Mouse (Mus musculus): ENCODE measurements around the gene Dnajc12. TPM values are rescaled to one million over a fixed set of nuclear protein-coding genes. Genes with fewer than 3 reads are reported as not detected.
"Not testable (repeated sequence)": the region's sequence is repeated elsewhere in the genome, so short reads cannot be mapped to it uniquely, and the experiment has no call there.

Gene Dnajc12
- polyA plus RNA-seq, 1 experiment from 2014 or later, result 9.2 TPM

- Histone ChIP-seq H3K9me3 (replicated peaks; ENCODE audit: control insufficient read depth, low read length) (no peaks in the 10 kb centered on the region), H3K4me3 (ENCODE audit: low read depth, low read length) (no peak overlapping the region), H3K9ac (ENCODE audit: low read depth, low read length) (no peak overlapping the region), H3K36me3 (ENCODE audit: control insufficient read depth, insufficient read depth, low read length) (no peaks in the 10 kb centered on the region), H3K4me1 (ENCODE audit: control insufficient read depth, insufficient read depth, low read length) (no peaks in the 10 kb centered on the region), H3K4me2 (no peak overlapping the region), H3K27ac (ENCODE audit: low read depth, low read length) (no peak overlapping the region), H3K27me3 (ENCODE audit: control insufficient read depth, insufficient read depth, low read length) (no peaks in the 10 kb centered on the region)
- 86% methylated on average over 2 of the region's 2 CpGs for WGBS (ENCODE audit: insufficient replicate concordance)
- no peak for ATAC-seq (replicated peaks; ENCODE audit: insufficient number of reproducible peaks, low FRiP score, low TSS enrichment)
Measured at GRCm38 (mm10) chr10:63403636-63404035, 21.4 kb downstream of the Dnajc12 start.

GRCm38 (mm10) chr10:63410162-63410956 is 28.1 kb downstream of the Dnajc12 start:
- Histone ChIP-seq H3K27ac (ENCODE audit: low read depth, low read length) (no peak overlapping the region), H3K9me3 (replicated peaks; ENCODE audit: control insufficient read depth, low read length) (no peaks in the 10 kb centered on the region), H3K4me1 (ENCODE audit: control insufficient read depth, insufficient read depth, low read length) (no peaks in the 10 kb centered on the region), H3K27me3 (ENCODE audit: control insufficient read depth, insufficient read depth, low read length) (no peaks in the 10 kb centered on the region), H3K4me2 (no peak overlapping the region), H3K4me3 (ENCODE audit: low read depth, low read length) (no peak overlapping the region), H3K36me3 (ENCODE audit: control insufficient read depth, insufficient read depth, low read length) (no peaks in the 10 kb centered on the region), H3K9ac (ENCODE audit: low read depth, low read length) (no peak overlapping the region)
- whole genome bisulfite sequencing (ENCODE audit: insufficient replicate concordance), result 68% methylated on average over 16 of the region's 16 CpGs
- no peak for ATAC-seq (replicated peaks; ENCODE audit: insufficient number of reproducible peaks, low FRiP score, low TSS enrichment)

GRCm38 (mm10) chr10:63411674-63412073 is 29.4 kb downstream of the Dnajc12 start:
- not testable (repeated sequence) for ATAC-seq (replicated peaks; ENCODE audit: insufficient number of reproducible peaks, low FRiP score, low TSS enrichment); H3K9ac ChIP-seq (ENCODE audit: low read depth, low read length); H3K27ac ChIP-seq (ENCODE audit: low read depth, low read length); H3K4me2 ChIP-seq; H3K27me3 ChIP-seq (ENCODE audit: control insufficient read depth, insufficient read depth, low read length); H3K4me1 ChIP-seq (ENCODE audit: control insufficient read depth, insufficient read depth, low read length); H3K9me3 ChIP-seq (replicated peaks; ENCODE audit: control insufficient read depth, low read length); H3K36me3 ChIP-seq (ENCODE audit: control insufficient read depth, insufficient read depth, low read length); H3K4me3 ChIP-seq (ENCODE audit: low read depth, low read length)
- 81% methylated on average over 6 of the region's 7 CpGs for WGBS (ENCODE audit: insufficient replicate concordance)

- no peaks in the 10 kb centered on the region for H3K27me3 ChIP-seq (ENCODE audit: control insufficient read depth, insufficient read depth, low read length)
- no peak for ATAC-seq (replicated peaks; ENCODE audit: insufficient number of reproducible peaks, low FRiP score, low TSS enrichment)
- no peak overlapping the region for H3K27ac ChIP-seq (ENCODE audit: low read depth, low read length)
- no peaks in the 10 kb centered on the region for H3K4me1 ChIP-seq (ENCODE audit: control insufficient read depth, insufficient read depth, low read length)
- WGBS (ENCODE audit: insufficient replicate concordance), result 80% methylated on average over 17 of the region's 17 CpGs
- no peak overlapping the region for H3K4me2 ChIP-seq
- H3K9me3 ChIP-seq (replicated peaks; ENCODE audit: control insufficient read depth, low read length), result no peaks in the 10 kb centered on the region
- H3K9ac ChIP-seq (ENCODE audit: low read depth, low read length), result no peak overlapping the region
- H3K4me3 ChIP-seq (ENCODE audit: low read depth, low read length), result no peak overlapping the region
- H3K36me3 ChIP-seq (ENCODE audit: control insufficient read depth, insufficient read depth, low read length), result no peaks in the 10 kb centered on the region
Measured at GRCm38 (mm10) chr10:63412756-63413155, 30.5 kb downstream of the Dnajc12 start.

GRCm38 (mm10) chr10:63415287-63415686 is 33.0 kb downstream of the Dnajc12 start:
- no peaks in the 10 kb centered on the region for H3K4me1 ChIP-seq (ENCODE audit: control insufficient read depth, insufficient read depth, low read length)
- H3K9me3 ChIP-seq (replicated peaks; ENCODE audit: control insufficient read depth, low read length), result no peaks in the 10 kb centered on the region
- H3K27me3 ChIP-seq (ENCODE audit: control insufficient read depth, insufficient read depth, low read length), result no peaks in the 10 kb centered on the region
- no peaks in the 10 kb centered on the region for H3K36me3 ChIP-seq (ENCODE audit: control insufficient read depth, insufficient read depth, low read length)
- H3K9ac ChIP-seq (ENCODE audit: low read depth, low read length), result no peak overlapping the region
- no peak for ATAC-seq (replicated peaks; ENCODE audit: insufficient number of reproducible peaks, low FRiP score, low TSS enrichment)
- no peak overlapping the region for H3K4me2 ChIP-seq
- WGBS (ENCODE audit: insufficient replicate concordance), result 70% methylated on average over 7 of the region's 7 CpGs
- no peak overlapping the region for H3K27ac ChIP-seq (ENCODE audit: low read depth, low read length)
- H3K4me3 ChIP-seq (ENCODE audit: low read depth, low read length), result no peak overlapping the region

GRCm38 (mm10) chr10:63415850-63416249 is 33.6 kb downstream of the Dnajc12 start:
- H3K4me3 ChIP-seq (ENCODE audit: low read depth, low read length), result no peak overlapping the region
- no peaks in the 10 kb centered on the region for H3K36me3 ChIP-seq (ENCODE audit: control insufficient read depth, insufficient read depth, low read length)
- no peak overlapping the region for H3K27ac ChIP-seq (ENCODE audit: low read depth, low read length)
- WGBS (ENCODE audit: insufficient replicate concordance), result 46% methylated on average over 7 of the region's 7 CpGs
- no peaks in the 10 kb centered on the region for H3K4me1 ChIP-seq (ENCODE audit: control insufficient read depth, insufficient read depth, low read length)
- H3K27me3 ChIP-seq (ENCODE audit: control insufficient read depth, insufficient read depth, low read length), result no peaks in the 10 kb centered on the region
- no peak for ATAC-seq (replicated peaks; ENCODE audit: insufficient number of reproducible peaks, low FRiP score, low TSS enrichment)
- H3K9ac ChIP-seq (ENCODE audit: low read depth, low read length), result no peak overlapping the region
- no peaks in the 10 kb centered on the region for H3K9me3 ChIP-seq (replicated peaks; ENCODE audit: control insufficient read depth, low read length)
- peak overlapping the region; percentile 46 for H3K4me2 ChIP-seq

- Histone ChIP-seq H3K4me2 (no peak overlapping the region), H3K27me3 (ENCODE audit: control insufficient read depth, insufficient read depth, low read length) (no peaks in the 10 kb centered on the region), H3K9me3 (replicated peaks; ENCODE audit: control insufficient read depth, low read length) (no peaks in the 10 kb centered on the region), H3K9ac (ENCODE audit: low read depth, low read length) (no peak overlapping the region), H3K27ac (ENCODE audit: low read depth, low read length) (no peak overlapping the region), H3K36me3 (ENCODE audit: control insufficient read depth, insufficient read depth, low read length) (no peaks in the 10 kb centered on the region), H3K4me3 (ENCODE audit: low read depth, low read length) (no peak overlapping the region), H3K4me1 (ENCODE audit: control insufficient read depth, insufficient read depth, low read length) (no peaks in the 10 kb centered on the region)
- 37% methylated on average over 5 of the region's 5 CpGs for WGBS (ENCODE audit: insufficient replicate concordance)
- no peak for ATAC-seq (replicated peaks; ENCODE audit: insufficient number of reproducible peaks, low FRiP score, low TSS enrichment)
Measured at GRCm38 (mm10) chr10:63417061-63417460, 34.8 kb downstream of the Dnajc12 start.

- no peak for ATAC-seq (replicated peaks; ENCODE audit: insufficient number of reproducible peaks, low FRiP score, low TSS enrichment)
- whole genome bisulfite sequencing (ENCODE audit: insufficient replicate concordance), result 81% methylated on average over 18 of the region's 18 CpGs
- Histone ChIP-seq H3K27me3 (ENCODE audit: control insufficient read depth, insufficient read depth, low read length) (no peaks in the 10 kb centered on the region), H3K27ac (ENCODE audit: low read depth, low read length) (no peak within 1 kb of the TSS), H3K4me1 (ENCODE audit: control insufficient read depth, insufficient read depth, low read length) (no peaks in the 10 kb centered on the region), H3K36me3 (ENCODE audit: control insufficient read depth, insufficient read depth, low read length) (no peaks in the 10 kb centered on the region), H3K4me3 (ENCODE audit: low read depth, low read length) (no peak within 1 kb of the TSS), H3K9me3 (replicated peaks; ENCODE audit: control insufficient read depth, low read length) (no peaks in the 10 kb centered on the region), H3K4me2 (no peak within 1 kb of the TSS), H3K9ac (ENCODE audit: low read depth, low read length) (no peak within 1 kb of the TSS)
Measured at GRCm38 (mm10) chr10:63421739-63422735, 39.8 kb downstream of the Dnajc12 start, which contains the start of gene Gm7075. TSS of gene Gm7075 (minus strand) at chr10:63421789.

Measured in heart, embryonic 11.5 days (tissue).